Mouse (Mus musculus) embryonic facial prominence, embryonic 15.5 days (tissue): ENCODE results near the gene Terb2. TPM values are rescaled to one million over a fixed set of nuclear protein-coding genes. Genes with fewer than 3 reads are reported as not detected.
"Not testable (repeated sequence)": the region's sequence is repeated elsewhere in the genome, so short reads cannot be mapped to it uniquely, and the experiment has no call there.

ENCODE experiments used
- ATAC-seq: fragments of 200-750 bp; cut with Nextera tagmentation; 2 replicates; pipeline ENCODE4 v1.8.0; 2017; ENCODE audit warnings: low read depth, moderate TSS enrichment; ENCODE audit not compliant: insufficient number of reproducible peaks, low FRiP score, low TSS enrichment
- H3K27ac ChIP-seq: fragments of 300-500 bp; sonication (generic); replicated peaks from 2 replicates; pipeline ENCODE4 v1.5.1; 2015; ENCODE audit warnings: mild to moderate bottlenecking, inconsistent platforms
- H3K27me3 ChIP-seq: fragments of 300-500 bp; sonication (generic); 2 replicates; pipeline ENCODE4 v1.6.1; 2015; ENCODE audit warnings: inconsistent platforms
- H3K36me3 ChIP-seq: fragments of 300-500 bp; sonication (generic); 2 replicates; pipeline ENCODE4 v1.6.1; 2015; ENCODE audit warnings: mild to moderate bottlenecking, inconsistent platforms
- H3K4me1 ChIP-seq: fragments of 300-500 bp; sonication (generic); 2 replicates; pipeline ENCODE4 v1.6.1; 2015; ENCODE audit warnings: inconsistent platforms
- H3K4me2 ChIP-seq: fragments of 300-500 bp; sonication (generic); replicated peaks from 2 replicates; pipeline ENCODE4 v1.6.1; 2015; ENCODE audit warnings: mild to moderate bottlenecking, inconsistent platforms
- H3K4me3 ChIP-seq: fragments of 300-500 bp; sonication (generic); replicated peaks from 2 replicates; pipeline ENCODE4 v1.5.1; 2015; ENCODE audit warnings: mild to moderate bottlenecking, inconsistent platforms
- H3K9ac ChIP-seq: fragments of 300-500 bp; sonication (generic); 2 replicates; pipeline ENCODE4 v1.6.1; 2015; ENCODE audit warnings: inconsistent platforms
- H3K9me3 ChIP-seq: fragments of 300-500 bp; sonication (generic); replicated peaks from 2 replicates; pipeline ENCODE4 v1.6.1; 2016; ENCODE audit warnings: inconsistent platforms
- WGBS: fragments of 180-500 bp; shearing (Covaris S2); methylation state at CpG from one replicate; pipeline ENCODE4 v1.1.7; 2015; 5-methylcytosine and 5-hydroxymethylcytosine counted together
- polyA plus RNA-seq: library from polyadenylated mRNA; unstranded; fragments of >200 nt; fragmentation: Nextera tagmentation; extraction: Ambion mirVana; gene quantifications from 2 replicates; pipeline ENCODE4 v1.2.1, GENCODE M21; 2015

The Terb2 gene
- polyA plus RNA-seq, 1 experiment from 2014 or later, result not detected

GRCm38 (mm10) chr2:122206440-122207107 is 20.5 kb downstream of the Terb2 start:
- H3K4me1 ChIP-seq, result no peaks in the 10 kb centered on the region
- no peaks in the 10 kb centered on the region for H3K36me3 ChIP-seq
- H3K4me2 ChIP-seq, result no peak overlapping the region
- H3K9ac ChIP-seq, result no peak overlapping the region
- ATAC-seq, result no peak
- H3K27ac ChIP-seq, result no peak overlapping the region
- WGBS, result 65% methylated on average over 2 of the region's 2 CpGs
- H3K4me3 ChIP-seq, result no peak overlapping the region
- no peaks in the 10 kb centered on the region for H3K27me3 ChIP-seq
- H3K9me3 ChIP-seq, result no peaks in the 10 kb centered on the region

GRCm38 (mm10) chr2:122210534-122211228 is 24.6 kb downstream of the Terb2 start:
- Histone ChIP-seq H3K27ac (no peak overlapping the region), H3K27me3 (no peaks in the 10 kb centered on the region), H3K4me1 (no peaks in the 10 kb centered on the region), H3K36me3 (no peaks in the 10 kb centered on the region), H3K9me3 (no peaks in the 10 kb centered on the region), H3K4me2 (no peak overlapping the region), H3K9ac (no peak overlapping the region), H3K4me3 (no peak overlapping the region)
- ATAC-seq, result no peak
- 64% methylated on average over 3 of the region's 3 CpGs for WGBS

GRCm38 (mm10) chr2:122217075-122217474 is 31.0 kb downstream of the Terb2 start:
- not testable (repeated sequence) for H3K36me3 ChIP-seq, H3K9ac ChIP-seq, H3K27ac ChIP-seq, H3K4me3 ChIP-seq, H3K4me1 ChIP-seq, H3K9me3 ChIP-seq, ATAC-seq, H3K4me2 ChIP-seq, H3K27me3 ChIP-seq
- 90% methylated on average over 4 of the region's 4 CpGs for WGBS

- H3K4me2 ChIP-seq, result no peak overlapping the region
- no peaks in the 10 kb centered on the region for H3K4me1 ChIP-seq
- H3K9me3 ChIP-seq, result no peaks in the 10 kb centered on the region
- no peaks in the 10 kb centered on the region for H3K36me3 ChIP-seq
- H3K27ac ChIP-seq, result no peak overlapping the region
- H3K9ac ChIP-seq, result no peak overlapping the region
- no peak for ATAC-seq
- 73% methylated on average over 2 of the region's 2 CpGs for WGBS
- no peaks in the 10 kb centered on the region for H3K27me3 ChIP-seq
- H3K4me3 ChIP-seq, result no peak overlapping the region
Observed at GRCm38 (mm10) chr2:122218234-122218633, 32.2 kb downstream of the Terb2 start.

GRCm38 (mm10) chr2:122221378-122221777 is 35.3 kb downstream of the Terb2 start:
- Histone ChIP-seq H3K27ac (no peak overlapping the region), H3K4me3 (no peak overlapping the region), H3K36me3 (no peaks in the 10 kb centered on the region), H3K9me3 (no peaks in the 10 kb centered on the region), H3K4me1 (no peaks in the 10 kb centered on the region), H3K4me2 (no peak overlapping the region), H3K9ac (no peak overlapping the region), H3K27me3 (no peaks in the 10 kb centered on the region)
- no peak for ATAC-seq
- WGBS, result 57% methylated on average over 4 of the region's 4 CpGs

GRCm38 (mm10) chr2:122221798-122222197 is 35.7 kb downstream of the Terb2 start:
- WGBS, result 45% methylated on average over 5 of the region's 5 CpGs
- Histone ChIP-seq H3K36me3 (no peaks in the 10 kb centered on the region), H3K4me3 (no peak overlapping the region), H3K4me1 (no peaks in the 10 kb centered on the region), H3K27me3 (no peaks in the 10 kb centered on the region), H3K9me3 (no peaks in the 10 kb centered on the region), H3K4me2 (no peak overlapping the region), H3K27ac (no peak overlapping the region), H3K9ac (no peak overlapping the region)
- no peak for ATAC-seq

GRCm38 (mm10) chr2:122222272-122222671 is 36.2 kb downstream of the Terb2 start:
- H3K4me1 ChIP-seq, result no peaks in the 10 kb centered on the region
- ATAC-seq, result no peak
- H3K9me3 ChIP-seq, result no peaks in the 10 kb centered on the region
- H3K4me3 ChIP-seq, result no peak overlapping the region
- H3K4me2 ChIP-seq, result no peak overlapping the region
- no peak overlapping the region for H3K27ac ChIP-seq
- no peaks in the 10 kb centered on the region for H3K27me3 ChIP-seq
- H3K9ac ChIP-seq, result no peak overlapping the region
- H3K36me3 ChIP-seq, result no peaks in the 10 kb centered on the region
- WGBS, result 82% methylated on average over 5 of the region's 5 CpGs

- Histone ChIP-seq H3K9ac (no peak overlapping the region), H3K4me2 (no peak overlapping the region), H3K27me3 (no peaks in the 10 kb centered on the region), H3K27ac (no peak overlapping the region), H3K36me3 (no peaks in the 10 kb centered on the region), H3K9me3 (no peaks in the 10 kb centered on the region), H3K4me1 (no peaks in the 10 kb centered on the region), H3K4me3 (no peak overlapping the region)
- ATAC-seq, result no peak
Observed at GRCm38 (mm10) chr2:122223654-122224053, 37.6 kb downstream of the Terb2 start.

GRCm38 (mm10) chr2:122230395-122230794 is 44.3 kb downstream of the Terb2 start:
- no peaks in the 10 kb centered on the region for H3K9me3 ChIP-seq

GRCm38 (mm10) chr2:122231616-122232015 is 45.5 kb downstream of the Terb2 start:
- Histone ChIP-seq H3K36me3 (no peaks in the 10 kb centered on the region), H3K27ac (no peak overlapping the region), H3K4me2 (no peak overlapping the region), H3K4me3 (no peak overlapping the region), H3K4me1 (peaks cover 11% of the 10 kb centered on the region), H3K9ac (no peak overlapping the region), H3K27me3 (no peaks in the 10 kb centered on the region), H3K9me3 (no peaks in the 10 kb centered on the region)
- no peak for ATAC-seq
- 75% methylated on average over 9 of the region's 9 CpGs for WGBS

More at GRCm38 (mm10) chr2:122230395-122230794, 44.3 kb downstream of the Terb2 start:
- H3K4me2 ChIP-seq, result no peak overlapping the region
- no peaks in the 10 kb centered on the region for H3K36me3 ChIP-seq
- no peak for ATAC-seq
- no peak overlapping the region for H3K27ac ChIP-seq
- H3K4me3 ChIP-seq, result no peak overlapping the region
- no peaks in the 10 kb centered on the region for H3K27me3 ChIP-seq
- WGBS, result 67% methylated on average over 6 of the region's 6 CpGs
- peaks cover 11% of the 10 kb centered on the region for H3K4me1 ChIP-seq
- no peak overlapping the region for H3K9ac ChIP-seq

- no peak overlapping the region for H3K4me3 ChIP-seq
- no peaks in the 10 kb centered on the region for H3K36me3 ChIP-seq
- no peaks in the 10 kb centered on the region for H3K27me3 ChIP-seq
- ATAC-seq, result no peak
- no peak overlapping the region for H3K9ac ChIP-seq
- peaks cover 11% of the 10 kb centered on the region for H3K4me1 ChIP-seq
- peak overlapping the region; percentile 84; the same call in 1 of the 2 replicates for H3K4me2 ChIP-seq
- no peaks in the 10 kb centered on the region for H3K9me3 ChIP-seq
- WGBS, result 49% methylated on average over 5 of the region's 5 CpGs
- no peak overlapping the region for H3K27ac ChIP-seq
Observed at GRCm38 (mm10) chr2:122233341-122233740, 47.3 kb downstream of the Terb2 start.
